Mouse (Mus musculus) hematopoietic stem cell, adult 5-6 weeks (primary cell): ENCODE measurements at regions not wholly inside any gene's neighbourhood (a gene's known extent, or its start where the extent isn't known, plus 50 kb on each side); places are given as distances from the start of the nearest gene placed in this dataset.
A peak's percentile ranks its signal among the peaks of the same experiment; 100 is the strongest.

ENCODE experiments used
- ATAC-seq, 2 experiments: fragments of 125-278 bp in 1 of 2; replicated peaks in 1 of 2; 2 replicates each; pipeline ENCODE4 v1.8.0; 2016 to 2017; ENCODE audit warnings: inconsistent platforms in 2 of 2, mild to moderate bottlenecking in 2 of 2, moderate number of reproducible peaks in 2 of 2, low read depth in 1 of 2, moderate TSS enrichment in 1 of 2; ENCODE audit not compliant: low FRiP score in 2 of 2, poor library complexity in 2 of 2, severe bottlenecking in 2 of 2, insufficient read depth in 1 of 2, low TSS enrichment in 1 of 2

GRCm38 (mm10) chr14:25108701-25109290 is 350.2 kb upstream of the Zmiz1 start:
- no peak for ATAC-seq

GRCm38 (mm10) chr14:25109691-25110090 is 349.3 kb upstream of the Zmiz1 start:
- peak in 1 of 2 experiments; percentile 37; a peak in 1 of 4 replicates for ATAC-seq

- ATAC-seq = peak; percentile 43 to 54; a peak in 2 of 4 replicates
These were observed 346.2 kb upstream of the Zmiz1 start for GRCm38 (mm10) chr14:25112832-25113231.

GRCm38 (mm10) chr14:25113326-25113725 is 345.7 kb upstream of the Zmiz1 start:
- no peak for ATAC-seq

GRCm38 (mm10) chr14:25116424-25116823 is 342.6 kb upstream of the Zmiz1 start:
- peak; percentile 49 to 58; a peak in 3 of 4 replicates for ATAC-seq

- no peak for ATAC-seq
These were observed 339.0 kb upstream of the Zmiz1 start for GRCm38 (mm10) chr14:25119999-25120398.

GRCm38 (mm10) chr14:25120506-25120905 is 338.5 kb upstream of the Zmiz1 start:
- ATAC-seq = no peak

GRCm38 (mm10) chr14:25122971-25123535 is 335.9 kb upstream of the Zmiz1 start:
- ATAC-seq = no peak

- ATAC-seq = no peak; a peak in 1 of 4 replicates
These were observed 335.2 kb upstream of the Zmiz1 start for GRCm38 (mm10) chr14:25123541-25124337.

- no peak for ATAC-seq
These were observed 332.4 kb upstream of the Zmiz1 start for GRCm38 (mm10) chr14:25126544-25126943.

GRCm38 (mm10) chr14:25127544-25128159 is 331.3 kb upstream of the Zmiz1 start:
- ATAC-seq = no peak

- ATAC-seq = no peak
These were observed 330.8 kb upstream of the Zmiz1 start for GRCm38 (mm10) chr14:25128160-25128547.

- ATAC-seq = no peak
These were observed 323.6 kb upstream of the Zmiz1 start for GRCm38 (mm10) chr14:25135371-25135770.

- no peak for ATAC-seq
These were observed 321.7 kb upstream of the Zmiz1 start for GRCm38 (mm10) chr14:25137312-25137711.

GRCm38 (mm10) chr14:25138485-25138884 is 320.5 kb upstream of the Zmiz1 start:
- ATAC-seq = peak; percentile 25 to 62; a peak in 2 of 4 replicates

GRCm38 (mm10) chr14:25141933-25142332 is 317.1 kb upstream of the Zmiz1 start:
- no peak for ATAC-seq

- ATAC-seq = no peak
These were observed 315.9 kb upstream of the Zmiz1 start for GRCm38 (mm10) chr14:25143051-25143450.

GRCm38 (mm10) chr14:25147731-25148130 is 311.3 kb upstream of the Zmiz1 start:
- no peak for ATAC-seq
